Mouse (Mus musculus) megakaryocyte, embryonic 14.5 days (primary cell): ENCODE data around the gene Gm20605. TPM values are rescaled to one million over a fixed set of nuclear protein-coding genes. Genes with fewer than 3 reads are reported as not detected.

Experiments
- H3K27me3 ChIP-seq: replicated peaks from 2 replicates; pipeline ENCODE3; 2012; ENCODE audit warnings: inconsistent platforms
- H3K36me3 ChIP-seq: replicated peaks from 2 replicates; pipeline ENCODE3; 2012; ENCODE audit warnings: low read length, inconsistent platforms, mixed read lengths
- H3K4me1 ChIP-seq: 2 replicates; pipeline ENCODE4 v1.6.1; 2012; ENCODE audit warnings: inconsistent platforms
- H3K4me3 ChIP-seq: replicated peaks from 2 replicates; pipeline ENCODE3; 2012; ENCODE audit warnings: moderate library complexity, mild to moderate bottlenecking, inconsistent platforms
- H3K9me3 ChIP-seq: 2 replicates; pipeline ENCODE4 v1.6.1; 2012; ENCODE audit warnings: inconsistent platforms
- FLI1 ChIP-seq: IDR thresholded peaks from 2 replicates; pipeline ENCODE4 v1.6.1; 2012; ENCODE audit warnings: low read length, inconsistent platforms, mixed read lengths
- GATA1 ChIP-seq: IDR thresholded peaks from 3 replicates; pipeline ENCODE4 v1.6.1; 2012; ENCODE audit warnings: mixed read lengths, low read length, inconsistent platforms, borderline replicate concordance
- polyA plus RNA-seq: library from polyadenylated mRNA; stranded (reverse); fragments of >175 nt; gene quantifications from 2 replicates; pipeline ENCODE4 v1.2.3, GENCODE M21; 2012; ENCODE audit warnings: low replicate concordance; ENCODE audit not compliant: insufficient read depth

Gm20605 gene
- polyA plus RNA-seq, 1 experiment: 5.6 TPM

GRCm38 (mm10) chr5:137631171-137631570, 2.2 kb downstream of the Gm20605 start:
- TF ChIP-seq GATA1: no peak
- 0 out of 2 replicates have a peak, but pooled peaks have one; percentile 39 for TF ChIP-seq FLI1
- H3K9me3 ChIP-seq: no peaks in the 10 kb centered on the region
- H3K27me3 ChIP-seq: no peaks in the 10 kb centered on the region
- H3K4me3 ChIP-seq: peak overlapping the region; percentile 100
- peaks cover 69% of the 10 kb centered on the region for H3K4me1 ChIP-seq
- peaks cover 38% of the 10 kb centered on the region for H3K36me3 ChIP-seq

GRCm38 (mm10) chr5:137631591-137631990, 2.6 kb downstream of the Gm20605 start:
- no peaks in the 10 kb centered on the region for H3K9me3 ChIP-seq
- peak overlapping the region; percentile 100 for H3K4me3 ChIP-seq
- H3K4me1 ChIP-seq: peaks cover 71% of the 10 kb centered on the region
- H3K36me3 ChIP-seq: peaks cover 42% of the 10 kb centered on the region
- no peaks in the 10 kb centered on the region for H3K27me3 ChIP-seq
- TF ChIP-seq GATA1 (no peak), FLI1 (no peak; the same call in 1 of the 2 replicates)

DNA sequence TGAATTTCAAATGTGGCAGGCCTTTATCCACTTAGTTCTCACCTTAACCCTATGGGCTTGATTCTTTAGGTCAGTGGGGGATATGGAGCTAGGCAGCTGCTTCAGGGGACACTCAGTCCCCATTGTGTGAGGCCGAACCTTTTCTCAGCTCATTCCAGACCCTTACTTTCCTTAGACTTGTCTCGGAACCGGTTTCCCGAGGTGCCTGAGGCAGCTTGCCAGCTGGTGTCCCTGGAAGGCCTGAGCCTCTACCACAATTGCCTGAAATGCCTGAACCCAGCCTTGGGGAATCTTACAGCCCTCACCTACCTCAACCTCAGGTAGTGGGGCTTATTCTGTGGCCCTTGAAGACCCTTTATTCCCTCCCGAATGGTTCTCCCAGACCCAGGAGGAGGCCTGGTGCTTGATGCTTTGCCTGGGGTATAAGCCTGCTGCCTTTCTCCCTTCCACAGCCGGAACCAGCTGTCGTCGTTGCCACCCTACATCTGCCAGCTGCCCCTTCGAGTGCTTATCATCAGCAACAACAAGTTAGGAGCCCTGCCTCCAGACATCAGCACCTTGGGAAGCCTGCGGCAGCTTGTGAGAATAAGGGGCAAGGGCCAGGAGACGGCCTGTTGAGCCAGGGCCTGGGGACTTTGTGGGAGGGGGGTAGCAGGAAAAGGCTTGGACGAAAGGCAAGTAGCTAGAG, 4.6 kb downstream of the Gm20605 start:
- TF ChIP-seq GATA1: no peak
- no peak for TF ChIP-seq FLI1
- Histone ChIP-seq H3K4me1 (peaks cover 71% of the 10 kb centered on the region), H3K9me3 (no peaks in the 10 kb centered on the region), H3K27me3 (no peaks in the 10 kb centered on the region), H3K4me3 (no peak overlapping the region), H3K36me3 (peaks cover 62% of the 10 kb centered on the region)

DNA sequence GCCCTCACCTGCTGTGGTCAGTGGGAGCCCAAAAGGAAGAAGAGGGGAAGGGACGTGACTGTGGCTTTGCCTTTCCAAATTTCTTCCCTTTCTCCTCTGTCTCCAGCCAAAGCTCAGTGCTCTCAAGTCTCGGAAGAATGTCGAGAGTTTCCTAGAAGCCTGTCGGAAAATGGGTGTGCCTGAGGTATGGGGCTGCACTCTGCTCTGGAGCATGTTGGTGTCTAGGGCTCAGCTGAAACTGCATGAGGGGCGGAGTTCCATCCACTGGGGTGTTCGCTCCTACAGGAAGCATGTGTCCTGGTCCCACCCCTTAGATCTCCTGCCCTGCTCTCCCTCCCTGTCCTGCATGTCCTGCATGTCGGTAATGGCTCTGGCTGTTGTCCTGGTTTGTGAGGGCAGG, 10.5 kb downstream of the Gm20605 start:
- TF ChIP-seq FLI1: no peak
- TF ChIP-seq GATA1: no peak
- peaks cover 55% of the 10 kb centered on the region for H3K4me1 ChIP-seq
- H3K36me3 ChIP-seq: peaks cover 92% of the 10 kb centered on the region
- H3K4me3 ChIP-seq: peak overlapping the region; percentile 4
- H3K27me3 ChIP-seq: peaks cover 1% of the 10 kb centered on the region
- no peaks in the 10 kb centered on the region for H3K9me3 ChIP-seq

- Histone ChIP-seq H3K4me1 (peaks cover 59% of the 10 kb centered on the region), H3K4me3 (no peak within 1 kb of the TSS), H3K36me3 (peaks cover 79% of the 10 kb centered on the region)
Measured at GRCm38 (mm10) chr5:137641054-137641453, 12.1 kb downstream of the Gm20605 start, which contains the start of gene Sap25. Gene Sap25 (plus strand): TSS chr5:137641334.

GRCm38 (mm10) chr5:137642886-137643285, 13.9 kb downstream of the Gm20605 start:
- Histone ChIP-seq H3K27me3 (peaks cover 8% of the 10 kb centered on the region), H3K36me3 (peaks cover 60% of the 10 kb centered on the region), H3K4me1 (peaks cover 58% of the 10 kb centered on the region), H3K4me3 (no peak overlapping the region), H3K9me3 (no peaks in the 10 kb centered on the region)
- TF ChIP-seq GATA1 (no peak), FLI1 (no peak)

More at GRCm38 (mm10) chr5:137641054-137641453, 12.1 kb downstream of the Gm20605 start, which contains the start of gene Sap25:
- no peak for TF ChIP-seq FLI1
- TF ChIP-seq GATA1: no peak
- no peaks in the 10 kb centered on the region for H3K9me3 ChIP-seq
- H3K27me3 ChIP-seq: peaks cover 8% of the 10 kb centered on the region

DNA sequence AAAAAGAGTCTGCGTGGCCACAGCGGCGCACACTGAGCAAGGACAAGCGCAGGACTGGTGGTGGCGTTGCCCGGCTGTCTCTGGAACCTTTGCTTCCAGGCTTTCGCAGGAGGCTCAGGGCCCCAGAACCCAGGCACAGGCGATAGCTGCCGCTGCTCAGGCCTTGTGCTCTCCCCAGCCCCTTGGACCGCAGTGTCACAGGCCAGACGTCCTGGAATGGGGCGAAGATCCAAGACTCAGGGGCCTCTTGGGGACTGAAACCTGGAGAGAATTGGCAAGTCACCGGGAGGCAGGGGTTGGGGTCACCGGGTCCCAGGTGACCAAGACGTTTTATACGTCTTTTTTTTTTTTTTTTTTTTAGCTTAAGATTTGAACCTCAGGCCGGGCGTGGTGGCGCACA, 15.5 kb downstream of the Gm20605 start:
- Histone ChIP-seq H3K4me1 (peaks cover 61% of the 10 kb centered on the region), H3K4me3 (no peak overlapping the region), H3K9me3 (no peaks in the 10 kb centered on the region), H3K36me3 (peaks cover 47% of the 10 kb centered on the region), H3K27me3 (peaks cover 8% of the 10 kb centered on the region)
- TF ChIP-seq GATA1 (no peak), FLI1 (no peak)

GRCm38 (mm10) chr5:137645091-137645651, 16.2 kb downstream of the Gm20605 start:
- Histone ChIP-seq H3K4me3 (peak overlapping the region; percentile 80), H3K36me3 (peaks cover 45% of the 10 kb centered on the region), H3K4me1 (peaks cover 55% of the 10 kb centered on the region), H3K9me3 (no peaks in the 10 kb centered on the region), H3K27me3 (peaks cover 8% of the 10 kb centered on the region)
- TF ChIP-seq FLI1 (no peak), GATA1 (no peak)

DNA sequence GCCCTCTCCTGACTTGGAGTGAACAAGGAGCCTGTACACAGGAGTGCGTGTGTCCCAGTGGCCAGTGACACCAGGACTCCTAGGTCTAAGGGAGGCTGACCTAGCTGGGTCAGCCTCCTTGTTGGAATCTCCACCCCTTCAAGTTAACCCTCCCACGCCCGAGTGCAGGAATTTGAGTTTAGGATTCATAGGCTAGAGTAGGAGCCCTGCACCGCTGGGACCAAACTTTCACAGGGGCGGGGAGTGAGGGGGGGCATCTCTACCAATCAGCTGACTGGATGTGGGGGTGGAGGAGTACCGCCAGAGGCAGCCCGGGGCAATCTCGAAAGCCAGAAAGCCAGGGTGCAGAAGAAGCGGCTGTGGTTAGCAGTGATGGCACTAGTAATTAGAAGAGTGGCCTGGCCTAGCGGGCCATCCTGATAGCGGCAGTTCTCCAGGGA, 16.7 kb downstream of the Gm20605 start, which contains the start of gene Irs3:
Gene Irs3, minus strand, starts transcription at position 63 of the 440 bp plus-strand sequence.
- H3K36me3 ChIP-seq: peaks cover 44% of the 10 kb centered on the region
- TF ChIP-seq GATA1: no peak
- no peak for TF ChIP-seq FLI1
- H3K4me1 ChIP-seq: peaks cover 50% of the 10 kb centered on the region
- no peaks in the 10 kb centered on the region for H3K9me3 ChIP-seq
- peak within 1 kb of the TSS; percentile 80 for H3K4me3 ChIP-seq
- H3K27me3 ChIP-seq: peaks cover 8% of the 10 kb centered on the region
